Mouse (Mus musculus) heart, embryonic 15.5 days (tissue): ENCODE data around the gene Gm20696. TPM values are rescaled to one million over a fixed set of nuclear protein-coding genes. Genes with fewer than 3 reads are reported as not detected.
A peak's percentile ranks its signal among the peaks of the same experiment; 100 is the strongest.

Experiments
- ATAC-seq: fragments of 200-750 bp; cut with Nextera tagmentation; replicated peaks from 2 replicates; pipeline ENCODE4 v1.8.0; 2017; ENCODE audit warnings: low read depth, moderate TSS enrichment; ENCODE audit not compliant: insufficient number of reproducible peaks, insufficient read depth, low FRiP score
- H3K27ac ChIP-seq: fragments of 300-500 bp; sonication (generic); 2 replicates; pipeline ENCODE4 v1.5.1; 2015; ENCODE audit warnings: mild to moderate bottlenecking, inconsistent platforms
- H3K27me3 ChIP-seq: fragments of 300-500 bp; sonication (generic); 2 replicates; pipeline ENCODE4 v1.6.1; 2015; ENCODE audit warnings: inconsistent platforms
- H3K36me3 ChIP-seq: fragments of 300-500 bp; sonication (generic); 2 replicates; pipeline ENCODE4 v1.6.1; 2015; ENCODE audit warnings: mild to moderate bottlenecking, inconsistent platforms
- H3K4me1 ChIP-seq: fragments of 300-500 bp; sonication (generic); replicated peaks from 2 replicates; pipeline ENCODE4 v1.6.1; 2015; ENCODE audit warnings: inconsistent platforms
- H3K4me2 ChIP-seq: fragments of 300-500 bp; sonication (generic); 2 replicates; pipeline ENCODE4 v1.6.1; 2015; ENCODE audit warnings: inconsistent platforms, mild to moderate bottlenecking, moderate library complexity
- H3K4me3 ChIP-seq: fragments of 300-500 bp; sonication (generic); 2 replicates; pipeline ENCODE4 v1.5.1; 2015; ENCODE audit warnings: mild to moderate bottlenecking, inconsistent platforms
- H3K9ac ChIP-seq: fragments of 300-500 bp; sonication (generic); 2 replicates; pipeline ENCODE4 v1.6.1; 2015; ENCODE audit warnings: mild to moderate bottlenecking, inconsistent platforms
- H3K9me3 ChIP-seq: fragments of 300-500 bp; sonication (generic); replicated peaks from 2 replicates; pipeline ENCODE4 v1.6.1; 2016; ENCODE audit warnings: inconsistent platforms
- WGBS: fragments of 180-500 bp; shearing (Covaris S2); methylation state at CpG from one replicate; pipeline ENCODE4 v1.1.7; 2015; ENCODE audit warnings: mixed read lengths; 5-methylcytosine and 5-hydroxymethylcytosine counted together
- polyA plus RNA-seq: library from polyadenylated mRNA; unstranded; fragments of >200 nt; fragmentation: Nextera tagmentation; extraction: Ambion mirVana; gene quantifications from 2 replicates; pipeline ENCODE4 v1.2.1, GENCODE M21; 2015

The Gm20696 gene
- polyA plus RNA-seq, 1 experiment from 2014 or later: 2.9 TPM

DNA sequence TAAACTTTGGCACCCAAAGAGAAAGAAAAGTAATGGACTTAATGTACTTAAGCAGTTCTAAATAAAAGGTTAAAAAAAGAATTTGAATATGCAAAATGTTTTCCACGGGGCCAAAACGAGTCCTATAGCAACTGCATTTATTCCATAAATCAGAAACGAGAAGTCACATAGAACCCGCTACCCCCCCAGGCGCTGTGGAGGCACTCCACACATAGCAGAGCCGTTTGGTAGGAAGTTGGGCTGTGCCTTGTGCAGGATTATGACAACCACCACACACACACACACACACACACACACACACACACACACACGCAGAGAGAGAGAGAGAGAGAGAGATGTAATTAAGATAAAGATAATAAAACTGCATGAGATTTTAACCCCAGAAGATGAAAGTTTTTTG is 46.1 kb downstream of the Gm20696 start:
- no peak overlapping the region for H3K4me2 ChIP-seq

DNA sequence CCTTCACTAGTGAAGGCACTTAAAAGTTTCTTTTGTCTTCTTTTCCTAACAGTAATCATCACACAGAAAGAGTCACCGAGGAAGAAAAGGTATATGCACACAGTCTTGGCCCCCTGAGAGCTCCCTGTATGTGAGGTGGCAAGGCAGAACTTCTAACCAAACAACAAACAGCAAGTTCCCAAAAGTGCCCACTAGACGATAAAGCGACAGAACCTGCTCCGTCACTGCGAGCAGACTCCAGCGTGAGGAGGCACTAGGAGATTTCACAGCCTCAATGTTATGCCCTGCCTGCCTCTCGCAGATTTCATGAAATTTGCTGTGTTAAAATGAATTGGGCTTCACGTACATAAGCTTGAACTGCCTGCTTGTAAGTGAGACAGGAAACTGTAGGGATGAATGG is 46.6 kb downstream of the Gm20696 start:
- H3K4me2 ChIP-seq: no peak overlapping the region
- H3K9ac ChIP-seq: no peak overlapping the region
- H3K27ac ChIP-seq: no peak overlapping the region
- no peaks in the 10 kb centered on the region for H3K27me3 ChIP-seq
- no peak for ATAC-seq
- H3K9me3 ChIP-seq: no peaks in the 10 kb centered on the region
- no peaks in the 10 kb centered on the region for H3K36me3 ChIP-seq
- H3K4me3 ChIP-seq: no peak overlapping the region
- 46% methylated on average over 8 of the region's 8 CpGs for WGBS
- peaks cover 6% of the 10 kb centered on the region; the same call in 1 of the 2 replicates for H3K4me1 ChIP-seq

More for the DNA sequence above, 46.1 kb downstream of the Gm20696 start:
- no peaks in the 10 kb centered on the region for H3K36me3 ChIP-seq
- ATAC-seq: no peak
- WGBS: 70% methylated on average over 7 of the region's 7 CpGs
- H3K4me1 ChIP-seq: 0 out of 2 replicates have a peak, but pooled peaks cover 2% of the 10 kb centered on the region
- H3K9me3 ChIP-seq: no peaks in the 10 kb centered on the region
- H3K27me3 ChIP-seq: no peaks in the 10 kb centered on the region
- no peak overlapping the region for H3K9ac ChIP-seq
- H3K27ac ChIP-seq: no peak overlapping the region
- no peak overlapping the region for H3K4me3 ChIP-seq

DNA sequence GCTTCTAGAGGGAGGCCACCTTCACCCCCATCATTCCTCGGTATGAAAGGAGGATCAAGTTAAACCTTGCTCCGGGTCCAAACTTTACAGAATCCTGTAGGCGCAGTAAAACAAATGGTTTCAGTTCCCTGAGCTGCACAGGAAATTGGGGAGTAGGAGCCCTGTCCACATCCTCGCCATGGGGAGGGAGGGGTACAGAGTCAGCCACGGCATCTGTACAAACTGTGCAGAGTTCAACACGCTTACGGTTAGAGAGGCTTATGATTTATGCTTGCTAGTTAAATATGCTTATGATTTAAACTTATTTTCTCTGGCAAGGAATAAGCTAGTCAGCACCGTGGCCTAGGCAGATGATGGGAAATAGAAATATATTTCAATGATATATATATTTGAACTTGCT is 47.1 kb downstream of the Gm20696 start:
- 0 out of 2 replicates have a peak, but pooled peaks cover under 1% of the 10 kb centered on the region for H3K27me3 ChIP-seq
- WGBS: 54% methylated on average over 8 of the region's 8 CpGs
- no peak for ATAC-seq

DNA sequence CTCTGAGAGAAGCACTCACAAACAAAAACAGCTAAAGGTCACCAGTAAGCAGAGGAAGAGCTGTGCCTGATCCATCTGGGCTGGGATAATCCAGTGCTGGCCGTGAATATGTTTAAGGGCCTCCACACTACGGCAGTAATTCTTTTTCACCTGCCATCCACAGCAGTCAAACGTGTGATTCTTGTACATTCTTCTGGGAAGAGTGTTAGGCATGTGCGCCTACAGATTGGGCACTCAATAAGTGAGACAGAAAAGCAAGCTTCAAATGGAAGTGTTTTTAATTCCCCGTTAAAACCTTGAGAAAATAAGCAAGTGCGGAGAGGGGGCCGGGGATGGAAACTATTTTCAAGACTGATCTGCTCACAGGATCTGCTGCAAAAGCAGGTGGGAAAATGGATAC is 48.7 kb downstream of the Gm20696 start:
- H3K36me3 ChIP-seq: no peaks in the 10 kb centered on the region
- peaks cover 13% of the 10 kb centered on the region; the same call in 1 of the 2 replicates for H3K4me1 ChIP-seq
- no peak for ATAC-seq
- no peak overlapping the region for H3K27ac ChIP-seq
- no peak overlapping the region for H3K9ac ChIP-seq
- no peaks in the 10 kb centered on the region for H3K9me3 ChIP-seq
- 74% methylated on average over 7 of the region's 7 CpGs for WGBS
- no peak overlapping the region for H3K4me3 ChIP-seq
- H3K4me2 ChIP-seq: no peak overlapping the region
- 0 out of 2 replicates have a peak, but pooled peaks cover 3% of the 10 kb centered on the region for H3K27me3 ChIP-seq

More for the DNA sequence above, 47.1 kb downstream of the Gm20696 start:
- Histone ChIP-seq H3K4me1 (peaks cover 11% of the 10 kb centered on the region; the same call in 1 of the 2 replicates), H3K4me2 (no peak overlapping the region), H3K36me3 (no peaks in the 10 kb centered on the region), H3K4me3 (no peak overlapping the region), H3K27ac (no peak overlapping the region), H3K9me3 (no peaks in the 10 kb centered on the region), H3K9ac (no peak overlapping the region)

DNA sequence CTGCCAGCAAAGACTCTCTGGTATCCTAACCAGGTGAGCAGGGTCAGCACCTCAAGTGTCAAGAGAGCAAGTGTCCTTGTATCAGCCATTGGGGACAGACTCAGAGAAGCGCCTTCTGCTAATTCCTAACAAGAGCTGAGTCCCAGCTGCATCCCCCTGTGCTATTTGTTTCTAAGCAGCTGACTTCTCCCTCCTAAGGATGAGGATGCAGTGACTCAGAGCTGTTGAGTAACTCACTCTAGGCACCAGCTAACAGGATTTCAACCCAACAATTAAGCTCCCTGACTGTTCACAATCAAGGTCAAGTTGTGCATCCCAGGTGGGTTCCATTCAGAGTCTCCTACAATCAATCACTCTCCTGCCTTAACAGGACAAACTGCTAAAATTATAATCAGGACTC is 49.2 kb downstream of the Gm20696 start:
- H3K4me3 ChIP-seq: no peak overlapping the region
- 85% methylated on average over 1 of the region's 1 CpGs for WGBS
- no peaks in the 10 kb centered on the region for H3K9me3 ChIP-seq
- 0 out of 2 replicates have a peak, but pooled peaks cover 3% of the 10 kb centered on the region for H3K27me3 ChIP-seq
- H3K9ac ChIP-seq: no peak overlapping the region
- H3K4me2 ChIP-seq: no peak overlapping the region
- H3K36me3 ChIP-seq: no peaks in the 10 kb centered on the region
- ATAC-seq: no peak
- H3K27ac ChIP-seq: no peak overlapping the region
- peaks cover 13% of the 10 kb centered on the region; the same call in 1 of the 2 replicates for H3K4me1 ChIP-seq

DNA sequence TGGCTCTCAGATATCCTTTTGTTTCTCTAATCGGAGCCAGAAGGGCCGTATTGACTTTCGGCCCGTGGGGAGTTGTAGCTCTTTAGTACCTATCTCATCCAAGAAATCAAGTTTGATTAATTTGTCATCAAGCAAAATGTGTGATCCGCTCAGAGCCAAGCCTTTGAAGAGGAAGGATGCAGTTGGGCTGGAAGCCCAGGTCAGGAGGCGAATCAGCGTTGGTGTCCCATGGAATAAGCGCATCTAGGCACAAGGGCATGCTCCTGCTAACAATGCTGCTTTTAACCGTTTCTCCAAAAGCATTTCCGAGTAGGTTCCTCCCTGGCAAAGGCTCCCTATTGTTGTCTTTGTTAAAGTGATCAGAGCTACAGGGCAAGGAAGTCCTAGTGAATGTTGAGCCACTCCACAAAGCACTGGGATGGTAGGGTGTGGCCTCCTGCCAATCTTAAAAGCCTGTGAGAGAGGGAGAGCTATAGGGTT is 51.3 kb downstream of the Gm20696 start:
- H3K27me3 ChIP-seq: 0 out of 2 replicates have a peak, but pooled peaks cover 3% of the 10 kb centered on the region
- no peak overlapping the region for H3K9ac ChIP-seq
- no peak overlapping the region for H3K4me3 ChIP-seq
- H3K4me1 ChIP-seq: peaks cover 16% of the 10 kb centered on the region; the same call in 1 of the 2 replicates
- ATAC-seq: no peak
- no peak overlapping the region for H3K27ac ChIP-seq
- no peaks in the 10 kb centered on the region for H3K9me3 ChIP-seq
- H3K36me3 ChIP-seq: no peaks in the 10 kb centered on the region
- WGBS: 41% methylated on average over 10 of the region's 10 CpGs
- H3K4me2 ChIP-seq: no peak overlapping the region

DNA sequence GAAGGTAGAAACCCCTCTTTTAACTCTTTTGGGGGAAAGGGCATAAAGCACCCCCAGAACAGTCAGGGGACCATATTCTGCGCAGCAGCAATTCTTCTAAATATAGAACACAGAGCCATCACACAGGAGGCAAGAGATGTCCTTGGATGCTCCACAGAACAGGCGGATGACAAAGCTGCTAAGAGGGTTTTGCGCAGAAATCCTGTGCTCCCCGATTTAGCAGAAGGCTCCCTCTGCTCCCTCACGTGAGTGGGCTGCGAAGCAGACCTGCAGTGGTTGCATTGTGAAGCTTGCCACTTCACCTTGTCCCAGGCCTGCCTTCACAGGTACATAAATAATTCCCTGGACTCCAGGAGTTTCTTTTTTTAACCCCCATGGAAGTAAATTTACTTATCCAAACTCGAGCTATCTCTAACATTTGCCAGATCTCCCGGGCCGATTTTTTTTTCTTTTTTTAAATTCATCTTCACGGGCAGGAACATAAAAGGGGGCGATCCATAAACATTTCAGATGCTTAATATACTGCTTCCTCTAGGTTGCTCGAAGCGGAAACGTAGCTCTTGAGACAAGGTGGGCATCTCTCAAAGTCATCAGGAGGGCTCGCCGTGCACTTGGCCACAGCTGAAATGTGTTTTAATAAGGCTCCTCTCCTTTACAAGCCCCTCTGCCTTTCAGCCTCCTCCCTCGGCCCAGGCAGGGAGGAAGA is 51.9 kb downstream of the Gm20696 start:
- peaks cover 16% of the 10 kb centered on the region; the same call in 1 of the 2 replicates for H3K4me1 ChIP-seq
- no peak overlapping the region for H3K4me3 ChIP-seq
- H3K27ac ChIP-seq: no peak overlapping the region
- 54% methylated on average over 17 of the region's 17 CpGs for WGBS
- H3K9me3 ChIP-seq: no peaks in the 10 kb centered on the region
- no peaks in the 10 kb centered on the region for H3K36me3 ChIP-seq
- 0 out of 2 replicates have a peak, but pooled peaks cover 3% of the 10 kb centered on the region for H3K27me3 ChIP-seq
- no peak for ATAC-seq
- H3K9ac ChIP-seq: no peak overlapping the region
- H3K4me2 ChIP-seq: no peak overlapping the region

DNA sequence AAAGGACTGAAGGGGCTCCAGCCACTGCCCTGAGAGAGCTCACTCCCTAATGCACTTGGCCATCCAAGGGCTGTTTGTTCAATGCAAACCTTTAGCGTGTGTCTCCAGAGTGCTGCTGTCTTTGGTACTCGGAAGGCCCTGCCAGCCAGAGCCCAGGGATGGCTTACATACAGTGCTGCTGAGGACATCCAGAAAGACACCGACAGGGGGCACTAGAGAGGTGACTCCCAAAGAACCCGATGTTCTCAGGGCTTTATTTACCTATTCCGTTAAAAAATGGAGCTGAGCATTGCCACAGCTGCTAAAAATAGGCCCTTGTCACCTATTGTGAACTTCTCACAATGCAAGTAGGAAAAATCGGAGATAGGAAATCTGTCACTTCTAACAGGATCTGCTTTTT is 54.7 kb downstream of the Gm20696 start:
- H3K4me3 ChIP-seq: no peak overlapping the region
- no peak overlapping the region for H3K9ac ChIP-seq
- ATAC-seq: no peak
- no peak overlapping the region for H3K4me2 ChIP-seq
- H3K9me3 ChIP-seq: no peaks in the 10 kb centered on the region
- 0 out of 2 replicates have a peak, but pooled peaks cover 3% of the 10 kb centered on the region for H3K27me3 ChIP-seq
- H3K36me3 ChIP-seq: no peaks in the 10 kb centered on the region
- H3K4me1 ChIP-seq: peaks cover 14% of the 10 kb centered on the region; the same call in 1 of the 2 replicates
- no peak overlapping the region for H3K27ac ChIP-seq
- WGBS: 48% methylated on average over 6 of the region's 6 CpGs

DNA sequence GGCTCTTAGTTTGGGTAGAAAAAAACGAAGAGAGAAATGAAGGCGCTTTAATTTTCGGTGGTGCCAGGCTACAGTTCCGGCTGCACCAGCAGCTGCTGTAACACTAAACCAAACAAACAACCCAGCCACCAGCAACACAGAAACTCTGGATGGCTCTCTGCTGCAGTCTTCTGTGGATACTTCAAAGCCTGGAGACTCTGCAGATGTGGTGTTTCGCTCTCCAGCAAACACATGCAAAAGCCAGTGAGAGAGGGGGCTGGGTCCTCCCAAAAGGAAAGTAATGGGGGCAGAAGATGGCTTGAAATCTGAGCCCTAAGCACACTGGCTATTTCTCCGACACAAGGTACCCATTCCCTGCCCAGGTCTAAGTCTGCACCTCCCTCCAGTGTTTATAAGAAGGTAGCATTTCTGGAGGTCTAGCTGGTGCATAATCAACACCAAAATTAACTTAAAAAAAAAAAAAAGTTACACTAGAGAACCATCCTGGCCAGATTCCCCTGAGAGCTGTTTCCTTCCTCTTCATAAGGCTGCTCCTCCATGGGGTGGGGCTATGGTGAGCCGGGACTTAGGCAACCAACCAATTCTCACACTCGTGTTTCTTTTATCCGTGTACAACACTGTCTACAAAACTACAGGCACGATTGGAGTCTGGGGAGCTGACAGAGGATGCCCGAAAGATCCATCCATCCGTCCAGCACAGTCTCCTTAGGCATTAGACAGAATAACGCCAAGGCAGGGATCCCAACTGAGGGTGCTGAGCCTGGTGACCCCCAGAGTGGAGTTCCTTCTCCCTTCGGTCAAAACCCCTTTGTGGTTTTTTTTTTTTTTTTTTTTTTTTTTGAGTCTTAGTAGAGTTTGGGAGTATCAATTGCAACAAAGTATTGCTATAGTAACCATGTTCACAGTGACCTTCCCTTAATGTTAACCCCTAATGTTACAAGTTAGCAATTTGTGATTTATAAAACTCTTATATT is 55.9 kb downstream of the Gm20696 start:
- 46% methylated on average over 14 of the region's 14 CpGs for WGBS
- Histone ChIP-seq H3K9ac (no peak overlapping the region), H3K27ac (no peak overlapping the region), H3K36me3 (no peaks in the 10 kb centered on the region), H3K4me3 (no peak overlapping the region), H3K4me1 (peaks cover 14% of the 10 kb centered on the region; the same call in 1 of the 2 replicates), H3K9me3 (no peaks in the 10 kb centered on the region), H3K4me2 (peak overlapping the region; percentile 5; the same call in 1 of the 2 replicates), H3K27me3 (0 out of 2 replicates have a peak, but pooled peaks cover 3% of the 10 kb centered on the region)
- no peak for ATAC-seq

DNA sequence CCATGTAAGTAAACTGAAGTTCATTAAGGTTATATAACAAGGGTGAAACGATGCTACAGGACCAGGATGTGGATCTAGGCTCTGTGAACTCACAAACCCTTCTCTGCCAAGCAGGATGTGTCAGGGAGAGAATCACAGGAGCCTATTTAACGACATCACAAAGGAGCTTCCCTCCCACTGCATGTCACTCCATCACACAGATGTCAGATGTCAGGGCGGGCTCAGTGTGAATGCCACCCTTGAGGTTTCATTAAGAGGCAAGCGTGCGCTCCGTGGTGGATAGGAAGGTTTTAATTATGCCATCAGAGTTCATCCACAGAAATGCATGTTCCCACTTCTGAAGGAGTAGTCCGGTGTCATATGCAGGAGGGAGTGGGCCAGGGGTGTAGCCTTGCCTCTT is 60.5 kb downstream of the Gm20696 start:
- H3K9me3 ChIP-seq: no peaks in the 10 kb centered on the region
- H3K36me3 ChIP-seq: no peaks in the 10 kb centered on the region
- H3K9ac ChIP-seq: no peak overlapping the region
- no peaks in the 10 kb centered on the region for H3K27me3 ChIP-seq
- no peak overlapping the region for H3K27ac ChIP-seq
- H3K4me1 ChIP-seq: peaks cover 7% of the 10 kb centered on the region
- no peak overlapping the region for H3K4me3 ChIP-seq
- H3K4me2 ChIP-seq: no peak overlapping the region
- ATAC-seq: no peak
- 73% methylated on average over 7 of the region's 7 CpGs for WGBS

DNA sequence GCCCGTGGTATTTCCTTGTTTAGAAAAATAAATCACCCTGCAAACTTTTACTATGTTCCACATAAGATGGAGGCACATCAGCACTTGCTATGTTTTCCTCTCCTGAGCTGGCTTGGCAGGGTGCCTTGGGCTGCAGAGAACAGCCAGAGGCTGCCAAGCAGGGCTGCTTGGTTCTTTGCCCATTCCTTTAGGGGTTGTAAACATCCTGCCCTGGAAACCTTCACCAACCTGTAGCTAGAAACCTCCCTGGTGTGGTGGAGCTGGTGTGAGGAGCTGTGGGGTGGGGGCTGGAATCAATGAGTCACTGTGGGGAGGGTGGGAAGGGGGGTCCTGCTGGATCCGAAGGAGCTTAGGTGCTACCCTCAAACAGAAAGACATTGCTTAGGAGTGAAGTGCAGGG is 61.8 kb downstream of the Gm20696 start:
- no peak overlapping the region for H3K4me2 ChIP-seq
- H3K27me3 ChIP-seq: no peaks in the 10 kb centered on the region
- WGBS: 47% methylated on average over 2 of the region's 2 CpGs
- peaks cover 9% of the 10 kb centered on the region for H3K4me1 ChIP-seq
- H3K4me3 ChIP-seq: no peak overlapping the region
- 0 out of 2 replicates have a peak, but pooled peaks have one; percentile 25 for ATAC-seq
- H3K27ac ChIP-seq: no peak overlapping the region
- H3K36me3 ChIP-seq: no peaks in the 10 kb centered on the region
- H3K9ac ChIP-seq: no peak overlapping the region
- no peaks in the 10 kb centered on the region for H3K9me3 ChIP-seq
